Mouse (Mus musculus): ENCODE results near the gene Tmod1. TPM values are rescaled to one million over a fixed set of nuclear protein-coding genes. Genes with fewer than 3 reads are reported as not detected.

Tmod1 gene
- polyA plus RNA-seq, 1 experiment, result 0.67 TPM

- Histone ChIP-seq H3K4me3 (ENCODE audit: low read depth, low read length) (no peak overlapping the region), H3K27me3 (ENCODE audit: control insufficient read depth, insufficient read depth, low read length) (no peaks in the 10 kb centered on the region), H3K4me1 (ENCODE audit: control insufficient read depth, insufficient read depth, insufficient read length, low read length) (0 out of 2 replicates have a peak, but pooled peaks cover 3% of the 10 kb centered on the region), H3K36me3 (ENCODE audit: control insufficient read depth, insufficient read depth, low read length) (no peaks in the 10 kb centered on the region), H3K27ac (ENCODE audit: insufficient read depth, low read depth, low read length) (no peak overlapping the region)
- WGBS, result 29% methylated on average over 5 of the region's 5 CpGs
- TF ChIP-seq POLR2A (IDR thresholded peaks at IDR 0.05; ENCODE audit: low read depth, low read length) (no peak), CTCF (IDR thresholded peaks at IDR 0.05; ENCODE audit: extremely low read depth, insufficient read length, insufficient replicate concordance, low read depth, low read length) (no peak)
Measured at GRCm38 (mm10) chr4:46087852-46088251, 49.1 kb downstream of the Tmod1 start.

GRCm38 (mm10) chr4:46089524-46090125 is 50.9 kb downstream of the Tmod1 start:
- Histone ChIP-seq H3K4me1 (ENCODE audit: control insufficient read depth, insufficient read depth, insufficient read length, low read length) (0 out of 2 replicates have a peak, but pooled peaks cover 3% of the 10 kb centered on the region), H3K27ac (ENCODE audit: insufficient read depth, low read depth, low read length) (no peak overlapping the region), H3K4me3 (ENCODE audit: low read depth, low read length) (no peak overlapping the region), H3K27me3 (ENCODE audit: control insufficient read depth, insufficient read depth, low read length) (no peaks in the 10 kb centered on the region), H3K36me3 (ENCODE audit: control insufficient read depth, insufficient read depth, low read length) (no peaks in the 10 kb centered on the region)
- TF ChIP-seq POLR2A (IDR thresholded peaks at IDR 0.05; ENCODE audit: low read depth, low read length) (no peak), CTCF (IDR thresholded peaks at IDR 0.05; ENCODE audit: extremely low read depth, insufficient read length, insufficient replicate concordance, low read depth, low read length) (no peak)
- WGBS, result 86% methylated on average over 14 of the region's 14 CpGs

- no peaks in the 10 kb centered on the region for H3K27me3 ChIP-seq (ENCODE audit: control insufficient read depth, insufficient read depth, low read length)
- 0 out of 2 replicates have a peak, but pooled peaks cover 3% of the 10 kb centered on the region for H3K4me1 ChIP-seq (ENCODE audit: control insufficient read depth, insufficient read depth, insufficient read length, low read length)
- TF ChIP-seq CTCF (IDR thresholded peaks at IDR 0.05; ENCODE audit: extremely low read depth, insufficient read length, insufficient replicate concordance, low read depth, low read length), result no peak
- TF ChIP-seq POLR2A (IDR thresholded peaks at IDR 0.05; ENCODE audit: low read depth, low read length), result no peak
- H3K36me3 ChIP-seq (ENCODE audit: control insufficient read depth, insufficient read depth, low read length), result no peaks in the 10 kb centered on the region
- H3K27ac ChIP-seq (ENCODE audit: insufficient read depth, low read depth, low read length), result no peak overlapping the region
- no peak overlapping the region for H3K4me3 ChIP-seq (ENCODE audit: low read depth, low read length)
- WGBS, result 62% methylated on average over 5 of the region's 5 CpGs
Measured at GRCm38 (mm10) chr4:46092429-46093076, 53.8 kb downstream of the Tmod1 start.

GRCm38 (mm10) chr4:46094916-46095825 is 56.4 kb downstream of the Tmod1 start:
- no peak overlapping the region for H3K27ac ChIP-seq (ENCODE audit: insufficient read depth, low read depth, low read length)
- no peaks in the 10 kb centered on the region for H3K4me1 ChIP-seq (ENCODE audit: control insufficient read depth, insufficient read depth, insufficient read length, low read length)
- TF ChIP-seq POLR2A (IDR thresholded peaks at IDR 0.05; ENCODE audit: low read depth, low read length) (no peak), CTCF (IDR thresholded peaks at IDR 0.05; ENCODE audit: extremely low read depth, insufficient read length, insufficient replicate concordance, low read depth, low read length) (no peak)
- H3K36me3 ChIP-seq (ENCODE audit: control insufficient read depth, insufficient read depth, low read length), result no peaks in the 10 kb centered on the region
- 62% methylated on average over 15 of the region's 15 CpGs for WGBS
- no peak overlapping the region for H3K4me3 ChIP-seq (ENCODE audit: low read depth, low read length)
- H3K27me3 ChIP-seq (ENCODE audit: control insufficient read depth, insufficient read depth, low read length), result no peaks in the 10 kb centered on the region

GRCm38 (mm10) chr4:46095826-46096159 is 57.1 kb downstream of the Tmod1 start:
- H3K4me3 ChIP-seq (ENCODE audit: low read depth, low read length), result no peak overlapping the region
- H3K36me3 ChIP-seq (ENCODE audit: control insufficient read depth, insufficient read depth, low read length), result no peaks in the 10 kb centered on the region
- H3K4me1 ChIP-seq (ENCODE audit: control insufficient read depth, insufficient read depth, insufficient read length, low read length), result no peaks in the 10 kb centered on the region
- 90% methylated on average over 3 of the region's 3 CpGs for WGBS
- H3K27ac ChIP-seq (ENCODE audit: insufficient read depth, low read depth, low read length), result no peak overlapping the region
- TF ChIP-seq CTCF (IDR thresholded peaks at IDR 0.05; ENCODE audit: extremely low read depth, insufficient read length, insufficient replicate concordance, low read depth, low read length) (no peak), POLR2A (IDR thresholded peaks at IDR 0.05; ENCODE audit: low read depth, low read length) (no peak)
- no peaks in the 10 kb centered on the region for H3K27me3 ChIP-seq (ENCODE audit: control insufficient read depth, insufficient read depth, low read length)

- TF ChIP-seq CTCF (IDR thresholded peaks at IDR 0.05; ENCODE audit: extremely low read depth, insufficient read length, insufficient replicate concordance, low read depth, low read length) (no peak), POLR2A (IDR thresholded peaks at IDR 0.05; ENCODE audit: low read depth, low read length) (no peak)
- 73% methylated on average over 7 of the region's 7 CpGs for WGBS
- Histone ChIP-seq H3K27me3 (ENCODE audit: control insufficient read depth, insufficient read depth, low read length) (no peaks in the 10 kb centered on the region), H3K4me1 (ENCODE audit: control insufficient read depth, insufficient read depth, insufficient read length, low read length) (no peaks in the 10 kb centered on the region), H3K4me3 (ENCODE audit: low read depth, low read length) (no peak overlapping the region), H3K36me3 (ENCODE audit: control insufficient read depth, insufficient read depth, low read length) (no peaks in the 10 kb centered on the region), H3K27ac (ENCODE audit: insufficient read depth, low read depth, low read length) (no peak overlapping the region)
Measured at GRCm38 (mm10) chr4:46096546-46096945, 57.8 kb downstream of the Tmod1 start.

GRCm38 (mm10) chr4:46097591-46097990 is 58.9 kb downstream of the Tmod1 start:
- Histone ChIP-seq H3K36me3 (ENCODE audit: control insufficient read depth, insufficient read depth, low read length) (no peaks in the 10 kb centered on the region), H3K4me3 (ENCODE audit: low read depth, low read length) (no peak overlapping the region), H3K4me1 (ENCODE audit: control insufficient read depth, insufficient read depth, insufficient read length, low read length) (no peaks in the 10 kb centered on the region), H3K27ac (ENCODE audit: insufficient read depth, low read depth, low read length) (no peak overlapping the region), H3K27me3 (ENCODE audit: control insufficient read depth, insufficient read depth, low read length) (no peaks in the 10 kb centered on the region)
- no peak for TF ChIP-seq CTCF (IDR thresholded peaks at IDR 0.05; ENCODE audit: extremely low read depth, insufficient read length, insufficient replicate concordance, low read depth, low read length)
- WGBS, result 93% methylated on average over 2 of the region's 2 CpGs

Measured in small intestine, adult 2 months (tissue).